Mouse (Mus musculus): ENCODE results near the gene Gm5129. TPM values are rescaled to one million over a fixed set of nuclear protein-coding genes. Genes with fewer than 3 reads are reported as not detected.

The Gm5129 gene
- total and polyA plus RNA-seq, 3 experiments, result not detected

- H3K4me3 ChIP-seq (ENCODE audit: control insufficient read depth in 1 of 2, insufficient read depth in 1 of 2, low read depth in 2 of 2, low read length in 2 of 2), result no peak overlapping the region
- H3K79me2 ChIP-seq (ENCODE audit: control insufficient read depth, insufficient read depth, low read length, poor library complexity), result no peaks in the 10 kb centered on the region
- H3K27me3 ChIP-seq (ENCODE audit: control insufficient read depth in 1 of 2, insufficient read depth in 2 of 2, low read length in 2 of 2), result no peaks in the 10 kb centered on the region
- H3K9me3 ChIP-seq (replicated peaks; ENCODE audit: insufficient read depth, low read length), result no peaks in the 10 kb centered on the region
- no peak overlapping the region for H3K9ac ChIP-seq (ENCODE audit: control insufficient read depth, low read depth, low read length, poor library complexity, severe bottlenecking)
- no peaks in the 10 kb centered on the region for H3K36me3 ChIP-seq (ENCODE audit: control insufficient read depth in 1 of 2, insufficient read depth in 2 of 2, low read length in 2 of 2)
- no peak overlapping the region for H3K27ac ChIP-seq (ENCODE audit: control insufficient read depth, low read depth, low read length)
- no peaks in the 10 kb centered on the region for H3K4me1 ChIP-seq (ENCODE audit: control insufficient read depth in 1 of 2, insufficient read depth in 2 of 2, low read length in 2 of 2)
- no peak for TF ChIP-seq KAT2A (conservative IDR thresholded peaks at IDR 0.05; ENCODE audit: low read depth, low read length)
- no peak for DNase-seq (ENCODE audit: low read depth, low spot score)
These were observed 27.5 kb downstream of the Gm5129 start for GRCm38 (mm10) chr5:29708258-29708657.

- DNase-seq (ENCODE audit: low read depth, low spot score), result no peak
- no peaks in the 10 kb centered on the region for H3K9me3 ChIP-seq (replicated peaks; ENCODE audit: insufficient read depth, low read length)
- H3K4me1 ChIP-seq (ENCODE audit: control insufficient read depth in 1 of 2, insufficient read depth in 2 of 2, low read length in 2 of 2), result no peaks in the 10 kb centered on the region
- no peak for TF ChIP-seq ELF1 (IDR thresholded peaks at IDR 0.05; ENCODE audit: low read depth, low read length)
- no peak for TF ChIP-seq ZNF384 (IDR thresholded peaks at IDR 0.05; ENCODE audit: low read depth, low read length)
- TF ChIP-seq GATA1 (IDR thresholded peaks at IDR 0.05; ENCODE audit: low read depth, low read length), result no peak
- TF ChIP-seq RAD21 (IDR thresholded peaks at IDR 0.05; ENCODE audit: low read depth, low read length), result no peak
- no peak for TF ChIP-seq EP300 (IDR thresholded peaks at IDR 0.05; ENCODE audit: low read depth in 1 of 2, low read length in 2 of 2)
- TF ChIP-seq TBP (IDR thresholded peaks at IDR 0.05; ENCODE audit: low read depth, low read length), result no peak
- TF ChIP-seq JUND (IDR thresholded peaks at IDR 0.05; ENCODE audit: low read depth, low read length), result no peak
- no peak for TF ChIP-seq SIN3A (IDR thresholded peaks at IDR 0.05; ENCODE audit: low read length)
- no peak for TF ChIP-seq BHLHE40 (IDR thresholded peaks at IDR 0.05; ENCODE audit: borderline replicate concordance, low read depth, low read length)
- TF ChIP-seq POLR2AphosphoS2 (IDR thresholded peaks at IDR 0.05; ENCODE audit: low read length), result no peak
- no peak for TF ChIP-seq POLR2A (IDR thresholded peaks at IDR 0.05; ENCODE audit: control insufficient read depth in 1 of 2, insufficient read depth in 1 of 2, low read depth in 1 of 2, low read length in 2 of 2, poor library complexity in 1 of 2)
- no peak for TF ChIP-seq UBTF (IDR thresholded peaks at IDR 0.05; ENCODE audit: borderline replicate concordance, insufficient read depth, low read depth, low read length)
- TF ChIP-seq MAZ (IDR thresholded peaks at IDR 0.05; ENCODE audit: low read depth, low read length), result no peak
- no peak for TF ChIP-seq ZKSCAN1 (IDR thresholded peaks at IDR 0.05; ENCODE audit: low read depth, low read length)
- no peaks in the 10 kb centered on the region for H3K36me3 ChIP-seq (ENCODE audit: control insufficient read depth in 1 of 2, insufficient read depth in 2 of 2, low read length in 2 of 2)
- H3K79me2 ChIP-seq (ENCODE audit: control insufficient read depth, insufficient read depth, low read length, poor library complexity), result no peaks in the 10 kb centered on the region
- H3K27ac ChIP-seq (ENCODE audit: control insufficient read depth, low read depth, low read length), result no peak overlapping the region
- no peak overlapping the region for H3K9ac ChIP-seq (ENCODE audit: control insufficient read depth, low read depth, low read length, poor library complexity, severe bottlenecking)
- H3K27me3 ChIP-seq (ENCODE audit: control insufficient read depth in 1 of 2, insufficient read depth in 2 of 2, low read length in 2 of 2), result no peaks in the 10 kb centered on the region
- no peak overlapping the region for H3K4me3 ChIP-seq (ENCODE audit: control insufficient read depth in 1 of 2, insufficient read depth in 1 of 2, low read depth in 2 of 2, low read length in 2 of 2)
These were observed 28.5 kb downstream of the Gm5129 start for GRCm38 (mm10) chr5:29707241-29707640.

GRCm38 (mm10) chr5:29699520-29700202, 36.1 kb downstream of the Gm5129 start:
- no peak for TF ChIP-seq MEF2A (IDR thresholded peaks at IDR 0.05; ENCODE audit: extremely low read depth, insufficient replicate concordance, low read depth, low read length, poor library complexity, severe bottlenecking)
- TF ChIP-seq MAX (IDR thresholded peaks at IDR 0.05; ENCODE audit: low read length), result no peak
- TF ChIP-seq UBTF (IDR thresholded peaks at IDR 0.05; ENCODE audit: borderline replicate concordance, insufficient read depth, low read depth, low read length), result no peak
- no peak for TF ChIP-seq BHLHE40 (IDR thresholded peaks at IDR 0.05; ENCODE audit: borderline replicate concordance, low read depth, low read length)
- no peak for TF ChIP-seq POLR2AphosphoS5 (IDR thresholded peaks at IDR 0.05; ENCODE audit: borderline replicate concordance, low read depth, low read length)
- no peak for TF ChIP-seq MAFK (IDR thresholded peaks at IDR 0.05; ENCODE audit: borderline replicate concordance, low read depth, low read length)
- TF ChIP-seq MYC (IDR thresholded peaks at IDR 0.05; ENCODE audit: low read depth, low read length), result no peak
- TF ChIP-seq HCFC1 (IDR thresholded peaks at IDR 0.05; ENCODE audit: low read depth, low read length), result no peak
- H3K27ac ChIP-seq (ENCODE audit: control insufficient read depth, low read depth, low read length), result no peak overlapping the region
- no peaks in the 10 kb centered on the region for H3K36me3 ChIP-seq (ENCODE audit: control insufficient read depth in 1 of 2, insufficient read depth in 2 of 2, low read length in 2 of 2)
- H3K9ac ChIP-seq (ENCODE audit: control insufficient read depth, low read depth, low read length, poor library complexity, severe bottlenecking), result no peak overlapping the region
- no peaks in the 10 kb centered on the region for H3K4me1 ChIP-seq (ENCODE audit: control insufficient read depth in 1 of 2, insufficient read depth in 2 of 2, low read length in 2 of 2)
- DNase-seq (ENCODE audit: low read depth, low spot score), result no peak
- H3K79me2 ChIP-seq (ENCODE audit: control insufficient read depth, insufficient read depth, low read length, poor library complexity), result no peaks in the 10 kb centered on the region
- no peaks in the 10 kb centered on the region for H3K27me3 ChIP-seq (ENCODE audit: control insufficient read depth in 1 of 2, insufficient read depth in 2 of 2, low read length in 2 of 2)
- no peak overlapping the region for H3K4me3 ChIP-seq (ENCODE audit: control insufficient read depth in 1 of 2, insufficient read depth in 1 of 2, low read depth in 2 of 2, low read length in 2 of 2)
- no peaks in the 10 kb centered on the region for H3K9me3 ChIP-seq (replicated peaks; ENCODE audit: insufficient read depth, low read length)

Measured in MEL (cell line).